Mouse (Mus musculus) ES-Bruce4 (cell line): ENCODE results near the gene Wnk4. TPM values are rescaled to one million over a fixed set of nuclear protein-coding genes. Genes with fewer than 3 reads are reported as not detected.

Experiments used
- H3K27ac ChIP-seq: 2 replicates; pipeline ENCODE4 v1.5.1; 2012; ENCODE audit warnings: low read length, inconsistent platforms; ENCODE audit not compliant: insufficient read depth
- H3K27me3 ChIP-seq: 2 replicates; pipeline ENCODE4 v1.6.1; 2012; ENCODE audit warnings: mild to moderate bottlenecking, low read length, inconsistent platforms; ENCODE audit not compliant: control insufficient read depth, poor library complexity, insufficient read depth, severe bottlenecking
- H3K36me3 ChIP-seq: 2 replicates; pipeline ENCODE4 v1.6.1; 2012; ENCODE audit warnings: inconsistent platforms, mild to moderate bottlenecking, low read length, moderate library complexity; ENCODE audit not compliant: control insufficient read depth, poor library complexity, insufficient read depth, severe bottlenecking
- H3K4me1 ChIP-seq: one replicate; pipeline ENCODE4 v1.8.1; 2011; ENCODE audit warnings: low read length; ENCODE audit not compliant: control insufficient read depth, insufficient read depth
- H3K4me3 ChIP-seq: 2 replicates; pipeline ENCODE4 v1.5.1; 2011; ENCODE audit warnings: low read depth, mild to moderate bottlenecking, low read length
- H3K9ac ChIP-seq: 2 replicates; pipeline ENCODE4 v1.6.1; 2012; ENCODE audit warnings: low read depth, mild to moderate bottlenecking, inconsistent platforms; ENCODE audit not compliant: poor library complexity, severe bottlenecking
- H3K9me3 ChIP-seq: replicated peaks from 2 replicates; pipeline ENCODE4 v1.6.1; 2012; ENCODE audit warnings: mild to moderate bottlenecking, low read length, inconsistent platforms; ENCODE audit not compliant: control insufficient read depth, poor library complexity, insufficient read depth, severe bottlenecking
- CTCF ChIP-seq: IDR thresholded peaks from one replicate; pipeline ENCODE4 v1.8.1; 2011; ENCODE audit warnings: low read depth, low read length
- EP300 ChIP-seq: IDR thresholded peaks from 2 replicates; pipeline ENCODE4 v1.6.1; 2011; ENCODE audit warnings: low read depth, low read length; ENCODE audit not compliant: insufficient read depth
- POLR2A ChIP-seq: IDR thresholded peaks from one replicate; pipeline ENCODE4 v1.8.1; 2011; ENCODE audit warnings: low read length; ENCODE audit not compliant: insufficient read depth
- polyA plus RNA-seq: library from polyadenylated mRNA; stranded (reverse); fragments of >200 nt; gene quantifications from 2 replicates; pipeline ENCODE4 v1.2.4, GENCODE M21; 2011; ENCODE audit warnings: low read depth; ENCODE audit not compliant: missing spikeins, insufficient read depth, insufficient read length

Wnk4 gene
- 0.85 and 0.96 TPM in 2 replicates for polyA plus RNA-seq

GRCm38 (mm10) chr11:101259948-101260825 is at the start of gene Wnk4:
Wnk4 (plus strand) TSS chr11:101260567.
- Histone ChIP-seq H3K27ac (no peak within 1 kb of the TSS), H3K4me1 (peaks cover 2% of the 10 kb centered on the region), H3K4me3 (peak within 1 kb of the TSS; percentile 58), H3K36me3 (0 out of 2 replicates have a peak, but pooled peaks cover 12% of the 10 kb centered on the region), H3K27me3 (0 out of 2 replicates have a peak, but pooled peaks cover 4% of the 10 kb centered on the region), H3K9ac (peak within 1 kb of the TSS; percentile 71), H3K9me3 (no peaks in the 10 kb centered on the region)
- TF ChIP-seq CTCF (no peak), EP300 (0 out of 2 replicates have a peak, but pooled peaks have one; percentile 3), POLR2A (no peak)

- H3K4me3 ChIP-seq = no peak overlapping the region
- no peak overlapping the region for H3K9ac ChIP-seq
- no peak overlapping the region for H3K27ac ChIP-seq
- peak; percentile 2 for TF ChIP-seq CTCF
- TF ChIP-seq POLR2A = no peak
- H3K36me3 ChIP-seq = peaks cover 45% of the 10 kb centered on the region
- no peaks in the 10 kb centered on the region for H3K27me3 ChIP-seq
- H3K9me3 ChIP-seq = no peaks in the 10 kb centered on the region
- no peaks in the 10 kb centered on the region for H3K4me1 ChIP-seq
Measured at GRCm38 (mm10) chr11:101211970-101212369, 48.4 kb upstream of the Wnk4 start.

GRCm38 (mm10) chr11:101216936-101217335 is 43.4 kb upstream of the Wnk4 start:
- no peaks in the 10 kb centered on the region for H3K9me3 ChIP-seq
- H3K36me3 ChIP-seq = peaks cover 31% of the 10 kb centered on the region
- no peak overlapping the region for H3K9ac ChIP-seq
- TF ChIP-seq CTCF (no peak), EP300 (no peak), POLR2A (no peak)
- H3K27me3 ChIP-seq = no peaks in the 10 kb centered on the region
- no peak overlapping the region for H3K4me3 ChIP-seq
- no peaks in the 10 kb centered on the region for H3K4me1 ChIP-seq
- no peak overlapping the region for H3K27ac ChIP-seq

GRCm38 (mm10) chr11:101218436-101219055 is 41.8 kb upstream of the Wnk4 start:
- no peak overlapping the region for H3K4me3 ChIP-seq
- peaks cover 30% of the 10 kb centered on the region for H3K36me3 ChIP-seq
- H3K27ac ChIP-seq = no peak overlapping the region
- no peaks in the 10 kb centered on the region for H3K9me3 ChIP-seq
- TF ChIP-seq POLR2A = no peak
- no peak for TF ChIP-seq EP300
- TF ChIP-seq CTCF = no peak
- H3K27me3 ChIP-seq = no peaks in the 10 kb centered on the region
- H3K9ac ChIP-seq = no peak overlapping the region
- no peaks in the 10 kb centered on the region for H3K4me1 ChIP-seq

DNA sequence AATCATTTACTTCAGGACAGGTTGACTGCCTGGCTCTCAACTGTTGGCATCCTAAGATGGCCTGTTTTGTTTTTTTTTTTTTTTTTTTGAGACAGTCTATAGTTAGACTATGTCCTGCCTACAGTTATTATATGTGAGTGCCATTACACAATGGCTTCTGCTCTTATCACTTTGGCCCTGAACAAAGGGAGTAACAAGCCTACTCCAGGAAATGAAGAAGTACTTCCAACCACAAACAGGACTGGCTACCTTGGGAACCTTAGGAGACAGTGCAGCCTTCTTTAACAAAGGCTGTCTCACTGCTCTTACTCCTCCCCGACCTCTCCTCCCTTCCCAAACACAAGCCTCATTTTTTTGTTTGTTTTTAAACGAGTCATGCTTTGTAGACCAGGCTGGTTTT is 39.5 kb upstream of the Wnk4 start:
- Histone ChIP-seq H3K9ac (no peak overlapping the region), H3K27ac (no peak overlapping the region), H3K9me3 (no peaks in the 10 kb centered on the region), H3K4me3 (no peak overlapping the region), H3K4me1 (no peaks in the 10 kb centered on the region), H3K27me3 (no peaks in the 10 kb centered on the region), H3K36me3 (peaks cover 13% of the 10 kb centered on the region)
- TF ChIP-seq CTCF (no peak), EP300 (no peak), POLR2A (no peak)
